Mouse (Mus musculus) intestine, embryonic 14.5 days (tissue): ENCODE data around the gene Alppl2. TPM values are rescaled to one million over a fixed set of nuclear protein-coding genes. Genes with fewer than 3 reads are reported as not detected.
A peak's percentile ranks its signal among the peaks of the same experiment; 100 is the strongest.

Source experiments
- ATAC-seq: fragments of 200-750 bp; cut with Nextera tagmentation; replicated peaks from 2 replicates; pipeline ENCODE4 v1.8.0; 2017; ENCODE audit warnings: low read depth, moderate number of reproducible peaks, moderate TSS enrichment, moderate library complexity; ENCODE audit not compliant: low FRiP score, low TSS enrichment
- DNase-seq: peaks from one replicate; pipeline ENCODE4 v3.0.0-alpha.2; 2018; ENCODE audit warnings: low spot score
- H3K27ac ChIP-seq: fragments of 300-500 bp; sonication (generic); 2 replicates; pipeline ENCODE4 v1.5.1; 2014; ENCODE audit warnings: low read depth, mild to moderate bottlenecking, control low read depth
- H3K27me3 ChIP-seq: fragments of 300-500 bp; sonication (generic); replicated peaks from 2 replicates; pipeline ENCODE4 v1.6.1; 2014; ENCODE audit warnings: low read length, control low read depth; ENCODE audit not compliant: control insufficient read depth, insufficient read depth
- H3K36me3 ChIP-seq: fragments of 300-500 bp; sonication (generic); 2 replicates; pipeline ENCODE4 v1.6.1; 2014; ENCODE audit warnings: low read length, control low read depth; ENCODE audit not compliant: control insufficient read depth, insufficient read depth
- H3K4me1 ChIP-seq: fragments of 300-500 bp; sonication (generic); replicated peaks from 2 replicates; pipeline ENCODE4 v1.6.1; 2014; ENCODE audit warnings: low read length, control low read depth, mixed read lengths; ENCODE audit not compliant: control insufficient read depth, insufficient read depth
- H3K4me2 ChIP-seq: fragments of 300-500 bp; sonication (generic); 2 replicates; pipeline ENCODE4 v1.6.1; 2014; ENCODE audit warnings: low read length
- H3K4me3 ChIP-seq: fragments of 300-500 bp; sonication (generic); 2 replicates; pipeline ENCODE4 v1.5.1; 2014; ENCODE audit warnings: low read depth, low read length, control low read depth, mixed read lengths
- H3K9ac ChIP-seq: fragments of 300-500 bp; sonication (generic); 2 replicates; pipeline ENCODE4 v1.6.1; 2014; ENCODE audit warnings: mild to moderate bottlenecking, low read length
- H3K9me3 ChIP-seq: fragments of 300-500 bp; sonication (generic); 2 replicates; pipeline ENCODE4 v1.6.1; 2016; ENCODE audit warnings: low read length, control low read depth; ENCODE audit not compliant: control insufficient read depth
- WGBS: fragments of 180-500 bp; shearing (Covaris S2); extraction: QIAGEN DNeasy Blood & Tissue Kit; methylation state at CpG from one replicate; pipeline ENCODE4 v1.1.7; 2014; 5-methylcytosine and 5-hydroxymethylcytosine counted together
- polyA plus RNA-seq: library from polyadenylated mRNA; unstranded; fragments of >200 nt; fragmentation: Nextera tagmentation; extraction: Ambion mirVana; gene quantifications from 2 replicates; pipeline ENCODE4 v1.2.1, GENCODE M21; 2014

Gene Alppl2
- polyA plus RNA-seq, 1 experiment from 2014 or later = not detected

- H3K36me3 ChIP-seq = no peaks in the 10 kb centered on the region
- DNase-seq = no peak
- H3K9me3 ChIP-seq = no peaks in the 10 kb centered on the region
- no peak overlapping the region for H3K27ac ChIP-seq
- WGBS = 91% methylated on average over 1 of the region's 1 CpGs
- no peaks in the 10 kb centered on the region for H3K27me3 ChIP-seq
- no peak overlapping the region for H3K4me2 ChIP-seq
- H3K9ac ChIP-seq = no peak overlapping the region
- no peak overlapping the region for H3K4me3 ChIP-seq
- no peak for ATAC-seq
- H3K4me1 ChIP-seq = no peaks in the 10 kb centered on the region
Measured at GRCm38 (mm10) chr1:87103936-87104335, 14.2 kb upstream of the Alppl2 start.

- Histone ChIP-seq H3K27me3 (no peaks in the 10 kb centered on the region), H3K27ac (no peak overlapping the region), H3K4me2 (no peak overlapping the region), H3K4me1 (no peaks in the 10 kb centered on the region), H3K36me3 (no peaks in the 10 kb centered on the region), H3K9ac (no peak overlapping the region), H3K9me3 (no peaks in the 10 kb centered on the region), H3K4me3 (no peak overlapping the region)
- DNase-seq (no peak), ATAC-seq (no peak; the same call in 1 of the 2 replicates)
- WGBS = 75% methylated on average over 3 of the region's 3 CpGs
Measured at GRCm38 (mm10) chr1:87102114-87102513, 12.4 kb upstream of the Alppl2 start.

GRCm38 (mm10) chr1:87101411-87101810 lies 11.7 kb upstream of the Alppl2 start, which contains the start of gene Alpi:
TSS of gene Alpi (minus strand) at chr1:87101606.
- H3K27me3 ChIP-seq = no peaks in the 10 kb centered on the region
- no peaks in the 10 kb centered on the region for H3K9me3 ChIP-seq
- H3K9ac ChIP-seq = no peak within 1 kb of the TSS
- H3K36me3 ChIP-seq = no peaks in the 10 kb centered on the region
- ATAC-seq = peak; percentile 79
- WGBS = 67% methylated on average over 1 of the region's 1 CpGs
- H3K27ac ChIP-seq = no peak within 1 kb of the TSS
- no peak within 1 kb of the TSS for H3K4me2 ChIP-seq
- no peak for DNase-seq
- H3K4me3 ChIP-seq = no peak within 1 kb of the TSS
- H3K4me1 ChIP-seq = no peaks in the 10 kb centered on the region

GRCm38 (mm10) chr1:87098358-87098975 lies 8.7 kb upstream of the Alppl2 start:
- H3K36me3 ChIP-seq = no peaks in the 10 kb centered on the region
- ATAC-seq = peak; percentile 76
- H3K9me3 ChIP-seq = no peaks in the 10 kb centered on the region
- peak overlapping the region; percentile 20; the same call in 1 of the 2 replicates for H3K4me2 ChIP-seq
- H3K4me1 ChIP-seq = no peaks in the 10 kb centered on the region
- no peak overlapping the region for H3K9ac ChIP-seq
- H3K4me3 ChIP-seq = no peak overlapping the region
- DNase-seq = peak; percentile 82
- WGBS = 15% methylated on average over 30 of the region's 30 CpGs
- no peaks in the 10 kb centered on the region for H3K27me3 ChIP-seq
- no peak overlapping the region for H3K27ac ChIP-seq

- no peak overlapping the region for H3K27ac ChIP-seq
- no peaks in the 10 kb centered on the region for H3K36me3 ChIP-seq
- no peak overlapping the region for H3K9ac ChIP-seq
- no peak for DNase-seq
- H3K27me3 ChIP-seq = no peaks in the 10 kb centered on the region
- no peak overlapping the region for H3K4me3 ChIP-seq
- H3K9me3 ChIP-seq = no peaks in the 10 kb centered on the region
- WGBS = 84% methylated on average over 8 of the region's 8 CpGs
- H3K4me1 ChIP-seq = no peaks in the 10 kb centered on the region
- no peak overlapping the region for H3K4me2 ChIP-seq
- no peak for ATAC-seq
Measured at GRCm38 (mm10) chr1:87095642-87096041, 5.9 kb upstream of the Alppl2 start.

- H3K27me3 ChIP-seq = no peaks in the 10 kb centered on the region
- no peaks in the 10 kb centered on the region for H3K9me3 ChIP-seq
- H3K9ac ChIP-seq = no peak overlapping the region
- H3K36me3 ChIP-seq = no peaks in the 10 kb centered on the region
- no peak overlapping the region for H3K4me2 ChIP-seq
- no peaks in the 10 kb centered on the region for H3K4me1 ChIP-seq
- ATAC-seq = no peak
- DNase-seq = no peak
- WGBS = 88% methylated on average over 11 of the region's 11 CpGs
- no peak overlapping the region for H3K4me3 ChIP-seq
- H3K27ac ChIP-seq = no peak overlapping the region
Measured at GRCm38 (mm10) chr1:87089251-87089650, 477 bp downstream of the Alppl2 start.

GRCm38 (mm10) chr1:87086964-87087363 lies 2.8 kb downstream of the Alppl2 start:
- Histone ChIP-seq H3K36me3 (no peaks in the 10 kb centered on the region), H3K9me3 (no peaks in the 10 kb centered on the region), H3K4me2 (no peak overlapping the region), H3K27ac (no peak overlapping the region), H3K4me1 (no peaks in the 10 kb centered on the region), H3K4me3 (no peak overlapping the region), H3K9ac (no peak overlapping the region), H3K27me3 (no peaks in the 10 kb centered on the region)
- DNase-seq (no peak), ATAC-seq (no peak)
- 68% methylated on average over 17 of the region's 17 CpGs for WGBS

GRCm38 (mm10) chr1:87086196-87086595 lies 3.5 kb downstream of the Alppl2 start:
- DNase-seq (no peak), ATAC-seq (no peak)
- Histone ChIP-seq H3K4me2 (no peak overlapping the region), H3K9me3 (no peaks in the 10 kb centered on the region), H3K9ac (no peak overlapping the region), H3K36me3 (no peaks in the 10 kb centered on the region), H3K4me3 (no peak overlapping the region), H3K27ac (no peak overlapping the region), H3K4me1 (no peaks in the 10 kb centered on the region), H3K27me3 (no peaks in the 10 kb centered on the region)
- WGBS = 66% methylated on average over 4 of the region's 4 CpGs

GRCm38 (mm10) chr1:87073776-87074175 lies 16.0 kb downstream of the Alppl2 start:
- DNase-seq = no peak
- Histone ChIP-seq H3K4me1 (no peaks in the 10 kb centered on the region), H3K9ac (no peak overlapping the region), H3K27me3 (no peaks in the 10 kb centered on the region), H3K4me2 (no peak overlapping the region), H3K9me3 (no peaks in the 10 kb centered on the region), H3K27ac (no peak overlapping the region), H3K36me3 (no peaks in the 10 kb centered on the region), H3K4me3 (no peak overlapping the region)
- WGBS = 83% methylated on average over 8 of the region's 8 CpGs
- no peak for ATAC-seq
